Mouse (Mus musculus) bone marrow macrophage, adult 2 months (primary cell): ENCODE results near the gene Izumo2.

Experiments
- CTCF ChIP-seq: IDR thresholded peaks from 2 replicates; pipeline ENCODE4 v1.5.1; 2012; ENCODE audit warnings: low read depth, mild to moderate bottlenecking, low read length, moderate library complexity
- POLR2A ChIP-seq: IDR thresholded peaks from 2 replicates; pipeline ENCODE4 v1.6.1; 2012; ENCODE audit warnings: mild to moderate bottlenecking, low read depth, low read length, borderline replicate concordance

- TF ChIP-seq POLR2A, result no peak
- no peak for TF ChIP-seq CTCF
Observed at GRCm38 (mm10) chr7:44662168-44662567, 46.4 kb upstream of the Izumo2 start.
